Mouse (Mus musculus): ENCODE results near the gene Oxnad1.
A peak's percentile ranks its signal among the peaks of the same experiment; 100 is the strongest.
"Not testable (repeated sequence)": the region's sequence is repeated elsewhere in the genome, so short reads cannot be mapped to it uniquely, and the experiment has no call there.

The Oxnad1 gene

DNA sequence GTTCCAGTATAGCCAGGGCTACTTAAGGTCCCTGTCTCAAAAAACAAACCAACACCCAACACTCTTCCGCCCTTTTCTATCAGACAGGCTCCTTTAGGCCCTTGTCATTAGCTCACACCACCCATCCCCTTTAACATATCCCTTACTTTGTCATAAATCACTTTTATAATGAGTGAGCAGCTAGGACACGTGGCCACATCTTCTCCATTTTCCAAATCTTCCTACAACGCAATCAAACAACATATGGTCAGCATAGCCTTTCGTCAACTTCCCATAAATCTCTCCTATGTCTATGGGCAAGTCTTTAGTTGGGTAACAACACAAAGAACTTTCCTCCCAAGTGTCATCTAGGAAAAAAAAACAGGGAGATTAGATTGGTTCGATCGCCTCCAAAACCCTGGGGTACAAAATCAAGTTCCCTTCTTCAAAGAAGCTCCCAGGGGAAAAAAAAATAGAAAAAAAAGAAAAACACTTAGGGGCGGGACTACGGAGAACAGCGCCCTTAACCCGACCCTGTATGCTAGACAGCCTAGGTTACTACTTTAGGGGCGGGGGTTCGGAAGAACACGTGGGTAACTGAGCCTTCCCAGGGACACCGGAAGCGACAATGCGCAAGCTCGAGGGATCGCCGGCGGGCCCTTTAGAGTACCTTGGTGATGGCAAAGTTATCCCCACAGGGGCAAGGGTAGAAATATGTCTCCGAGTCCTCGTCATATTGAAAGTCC is at the start of gene Oxnad1:
Oxnad1 (plus strand) TSS at position 614 of the 725 bp plus-strand sequence.
- peak; percentile 84 for DNase-seq (ENCODE audit: low read depth)

DNA sequence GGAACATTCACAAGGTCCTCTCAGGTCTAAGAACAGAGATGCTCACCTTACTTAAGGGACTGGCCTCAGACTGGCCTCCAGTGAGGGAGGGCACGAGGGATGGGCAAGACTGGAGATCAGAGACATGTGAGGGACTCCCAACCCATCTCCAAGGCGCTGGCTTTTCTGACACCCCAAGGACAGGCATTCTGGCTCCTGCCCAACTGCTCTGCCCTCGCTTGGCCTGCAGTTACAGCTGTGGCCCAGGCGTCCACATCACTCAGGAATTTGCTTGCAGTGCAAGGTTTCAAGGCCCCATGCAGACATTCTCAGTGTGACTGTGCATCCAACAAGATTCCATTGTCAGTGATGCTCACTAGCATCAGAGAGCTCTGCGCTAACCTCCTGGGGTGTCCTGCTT is 48.7 kb upstream of the Oxnad1 start:
- no peak for DNase-seq (ENCODE audit: low read depth)

DNA sequence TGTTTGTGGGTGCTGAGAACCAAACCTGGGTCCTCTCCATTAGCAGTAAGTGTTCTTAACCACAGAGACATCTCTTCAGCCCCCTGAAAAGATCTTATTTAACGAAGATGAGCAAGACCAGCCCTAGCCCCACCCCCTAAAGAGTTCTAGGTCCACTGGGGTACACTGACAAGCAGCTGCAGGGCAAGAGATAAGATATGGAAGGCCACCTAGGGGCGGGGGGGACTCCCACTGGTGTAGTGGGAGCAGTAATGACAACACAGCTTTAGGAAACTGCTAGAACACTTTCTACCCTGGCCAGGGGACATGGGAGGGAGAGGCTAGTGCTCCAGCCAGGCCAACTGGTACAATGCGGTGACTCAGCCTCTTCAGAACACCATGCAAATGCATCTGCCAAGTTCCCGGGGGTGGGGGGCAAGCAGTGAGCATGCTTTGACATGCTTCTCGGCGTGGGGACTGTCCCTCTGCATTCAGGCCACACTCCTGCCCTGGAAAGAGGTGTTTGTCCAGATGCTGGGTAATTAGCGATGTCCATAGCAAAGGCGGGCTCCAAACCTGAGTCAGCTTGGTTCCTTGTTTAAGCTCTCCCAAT is 47.4 kb upstream of the Oxnad1 start:
- DNase-seq (ENCODE audit: low read depth): peak; percentile 17

DNA sequence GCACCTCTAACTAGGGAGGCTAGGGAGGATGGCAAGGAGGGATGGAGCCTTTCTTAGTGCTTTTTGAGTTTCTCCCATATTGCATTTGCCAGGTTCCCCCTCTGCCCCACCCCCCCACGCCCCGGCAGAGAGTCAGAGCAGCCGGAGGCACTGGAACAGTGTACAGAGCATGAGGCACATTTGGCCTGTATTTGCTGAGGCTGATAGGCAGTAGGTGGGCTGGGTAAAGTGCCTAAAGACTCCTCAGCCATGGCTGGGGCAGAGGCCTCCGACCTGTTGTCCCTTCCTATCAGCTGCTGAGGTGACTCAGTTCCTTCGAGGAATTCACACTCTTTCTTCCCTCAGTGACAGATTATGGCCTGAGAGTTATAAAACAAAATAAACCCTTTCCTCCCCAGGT is 43.1 kb upstream of the Oxnad1 start:
- DNase-seq (ENCODE audit: low read depth): no peak

DNA sequence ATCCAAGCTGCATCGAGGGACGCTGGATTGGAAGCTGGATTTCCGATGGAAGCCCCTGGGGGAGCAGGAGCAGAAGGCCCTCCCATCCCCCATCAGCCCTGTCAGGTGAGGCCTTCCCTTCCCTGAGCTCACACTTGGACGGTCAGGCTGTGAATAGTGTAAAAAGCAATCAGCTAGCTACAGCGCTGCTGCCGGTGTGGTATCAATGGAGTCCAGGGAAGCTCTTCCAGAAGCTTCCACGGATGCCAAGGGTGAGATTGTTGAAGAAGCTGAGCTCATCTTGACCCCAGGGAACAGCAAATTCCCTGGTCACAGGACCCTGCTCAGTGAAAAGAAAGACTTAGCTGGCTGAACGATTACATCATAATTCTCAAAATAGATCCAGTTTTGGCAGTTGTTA is 38.8 kb upstream of the Oxnad1 start:
- DNase-seq (ENCODE audit: low read depth): no peak

DNA sequence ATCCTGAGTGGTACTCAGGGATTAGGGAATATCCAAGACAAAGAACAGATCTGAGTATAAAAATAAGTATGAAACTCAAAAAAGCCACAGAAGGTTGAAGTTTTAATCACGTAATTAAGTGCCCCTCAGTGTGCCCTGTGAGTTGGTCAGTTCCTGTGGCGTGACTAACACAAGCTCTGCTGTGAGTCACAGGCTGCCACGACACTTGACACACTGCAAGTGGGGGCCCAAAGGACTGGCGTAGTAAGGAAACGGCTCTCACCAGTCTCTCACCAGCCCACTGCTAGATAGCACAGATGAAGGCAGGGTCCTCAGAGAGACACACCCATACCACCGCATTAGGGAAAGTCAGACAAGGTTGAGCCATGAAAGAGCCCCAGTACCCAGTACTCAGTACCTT is 35.0 kb upstream of the Oxnad1 start:
- no peak for DNase-seq (ENCODE audit: low read depth)

DNA sequence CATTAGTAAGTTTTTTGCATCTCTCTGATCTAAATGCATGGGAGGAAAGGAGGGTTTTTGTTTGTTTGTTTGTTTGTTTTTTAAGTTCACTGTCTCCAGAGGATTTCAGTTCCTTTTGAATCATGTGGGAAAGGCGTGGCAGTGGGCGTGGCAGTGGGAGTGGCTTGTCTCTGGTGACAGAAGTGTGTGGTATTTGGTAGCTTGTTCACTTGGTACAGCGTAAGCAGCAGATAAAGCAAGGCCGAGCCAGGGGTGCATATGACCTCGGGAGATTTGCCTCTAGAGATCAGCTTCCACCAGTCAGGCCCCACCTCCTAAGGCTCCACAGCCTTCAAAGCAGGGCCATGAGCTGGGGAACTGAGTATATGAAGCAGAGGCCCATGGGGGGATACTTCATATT is 31.3 kb upstream of the Oxnad1 start:
- no peak for DNase-seq (ENCODE audit: low read depth)

DNA sequence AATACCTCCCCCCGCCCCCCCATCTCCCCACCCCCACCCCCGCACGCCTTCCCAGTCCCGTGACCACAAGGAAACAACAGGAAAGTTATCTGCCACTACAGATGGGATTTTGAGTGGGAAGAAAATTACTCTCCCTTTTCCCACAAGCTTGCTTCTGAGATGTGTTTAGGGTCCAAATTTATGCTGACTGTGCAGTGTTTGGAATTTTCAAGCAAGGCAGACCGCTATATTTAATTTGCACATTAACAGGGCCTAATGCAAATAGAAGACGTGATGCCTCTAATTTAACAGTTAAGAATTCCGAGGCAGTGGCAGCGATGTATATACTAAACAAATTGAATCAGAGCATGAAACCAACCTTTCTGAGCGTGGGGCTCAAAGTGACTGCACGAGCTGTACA is 30.4 kb upstream of the Oxnad1 start:
- DNase-seq (ENCODE audit: low read depth): no peak

DNA sequence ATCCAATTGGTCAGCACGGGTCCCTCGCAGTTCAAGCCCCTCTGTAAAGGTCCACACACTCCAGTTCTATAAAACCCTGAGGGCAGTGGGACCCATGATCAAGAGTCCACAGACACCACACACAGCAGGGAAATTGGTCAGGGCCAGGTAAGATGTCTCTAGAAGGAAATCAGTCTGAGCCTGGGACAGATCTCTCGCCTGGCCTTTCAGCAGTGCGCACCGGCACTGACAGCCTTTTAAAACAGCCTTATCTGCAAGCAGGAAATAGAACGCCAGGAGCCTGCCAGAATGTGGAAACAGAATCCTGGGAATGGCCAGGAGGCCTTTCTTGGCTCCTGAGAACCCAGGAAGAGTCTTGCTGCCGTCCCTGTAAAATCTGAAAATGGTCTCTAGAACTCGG is 29.4 kb upstream of the Oxnad1 start:
- DNase-seq (ENCODE audit: low read depth): no peak

DNA sequence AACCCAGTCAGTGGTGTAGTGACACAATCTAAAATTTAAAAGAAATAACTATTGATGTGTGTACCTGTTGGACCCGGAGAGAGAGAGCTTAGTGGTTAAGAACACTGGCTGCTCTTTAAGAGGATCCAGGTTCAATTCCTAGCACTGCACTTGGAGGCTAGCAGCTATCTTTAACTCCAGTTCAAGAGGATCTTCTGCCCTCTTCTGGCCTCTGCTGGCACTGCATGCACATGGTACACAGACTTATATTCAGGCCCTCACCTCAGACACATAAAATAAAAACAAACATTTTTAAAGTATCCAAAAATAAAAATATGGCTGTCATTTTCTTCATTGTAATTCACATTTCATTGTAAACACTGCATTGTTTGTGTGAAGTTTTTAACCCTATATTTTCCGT is 28.5 kb upstream of the Oxnad1 start:
- peak; percentile 22 for DNase-seq (ENCODE audit: low read depth)

DNA sequence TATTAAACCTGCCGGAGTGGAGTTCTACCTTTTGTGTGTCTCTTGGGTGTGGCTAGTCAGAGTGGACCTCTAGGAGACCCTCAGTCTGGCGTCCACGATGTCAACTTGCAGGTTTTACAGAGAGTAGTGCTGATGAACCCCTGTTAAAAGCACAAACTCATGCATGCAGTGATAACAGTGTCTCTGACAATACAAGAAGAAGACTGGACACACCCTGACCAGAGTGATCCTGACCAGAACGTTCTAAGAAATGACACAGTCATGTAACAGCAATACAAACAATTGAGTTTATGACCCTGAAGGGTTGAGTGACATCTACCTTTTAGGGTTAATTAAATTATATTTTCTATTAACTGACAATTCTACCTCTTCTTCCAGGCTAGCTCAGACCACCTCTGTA is 27.5 kb upstream of the Oxnad1 start:
- DNase-seq (ENCODE audit: low read depth): no peak

DNA sequence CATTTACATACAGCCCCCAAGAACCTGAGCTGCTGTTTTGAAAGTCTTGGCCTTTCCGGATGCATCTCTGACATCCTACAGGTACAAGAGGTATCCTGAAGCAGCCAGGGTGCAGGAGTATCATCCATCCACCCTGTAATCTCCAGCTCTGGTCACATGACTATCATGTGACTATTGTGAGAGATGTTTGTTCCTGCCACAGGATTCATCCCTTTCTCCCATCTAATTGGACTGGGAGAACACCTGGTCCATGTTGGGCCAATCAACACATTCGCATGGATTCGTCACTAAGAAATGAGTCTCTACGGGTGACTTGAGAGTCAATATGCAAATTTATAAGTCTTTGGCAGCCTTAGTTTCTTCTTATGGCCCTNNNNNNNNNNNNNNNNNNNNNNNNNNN is 23.8 kb upstream of the Oxnad1 start:
- DNase-seq (ENCODE audit: low read depth): no peak

DNA sequence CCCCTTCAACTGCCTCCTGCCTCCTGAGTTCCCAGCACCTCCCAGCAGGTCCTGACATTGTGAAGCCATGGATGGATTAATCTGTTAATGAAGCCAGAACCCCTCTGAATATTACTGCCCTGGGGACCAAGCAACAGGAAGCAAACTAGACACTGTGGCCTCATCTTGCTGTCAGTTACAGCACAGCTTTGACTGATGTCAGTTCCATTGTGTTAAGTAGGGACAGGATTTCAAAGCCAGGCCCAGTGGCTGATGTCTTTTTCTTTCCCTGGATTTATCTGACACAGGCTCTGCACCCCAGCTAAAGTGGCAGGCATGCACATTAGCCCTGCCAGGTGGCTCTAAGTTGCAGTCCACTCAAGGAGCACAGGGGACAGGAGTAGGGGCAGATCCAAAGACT is 12.4 kb upstream of the Oxnad1 start:
- no peak for DNase-seq (ENCODE audit: low read depth)

DNA sequence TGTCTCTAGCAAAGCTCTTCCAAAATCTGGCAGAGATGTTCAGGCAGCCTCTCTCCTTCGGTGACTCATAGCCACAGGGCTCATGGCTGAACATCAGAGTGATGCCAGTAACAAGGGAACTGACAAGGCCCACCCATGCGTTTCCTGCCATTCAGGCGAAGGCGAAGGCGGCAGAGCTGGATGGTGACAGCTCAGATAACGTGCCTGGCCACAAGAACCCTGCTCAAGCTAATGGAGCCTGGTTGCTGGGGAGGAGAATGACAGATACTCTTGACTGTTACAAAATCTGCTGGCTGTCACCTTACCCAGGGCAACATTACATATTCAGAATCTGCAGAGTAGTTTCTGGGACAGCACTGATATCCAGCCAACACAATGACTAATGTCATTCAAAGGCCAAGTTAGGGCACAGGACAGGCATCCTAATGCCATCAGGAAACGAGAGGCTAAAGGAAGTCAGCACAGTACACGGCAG is 11.9 kb upstream of the Oxnad1 start:
- peak; percentile 39 for DNase-seq (ENCODE audit: low read depth)

DNA sequence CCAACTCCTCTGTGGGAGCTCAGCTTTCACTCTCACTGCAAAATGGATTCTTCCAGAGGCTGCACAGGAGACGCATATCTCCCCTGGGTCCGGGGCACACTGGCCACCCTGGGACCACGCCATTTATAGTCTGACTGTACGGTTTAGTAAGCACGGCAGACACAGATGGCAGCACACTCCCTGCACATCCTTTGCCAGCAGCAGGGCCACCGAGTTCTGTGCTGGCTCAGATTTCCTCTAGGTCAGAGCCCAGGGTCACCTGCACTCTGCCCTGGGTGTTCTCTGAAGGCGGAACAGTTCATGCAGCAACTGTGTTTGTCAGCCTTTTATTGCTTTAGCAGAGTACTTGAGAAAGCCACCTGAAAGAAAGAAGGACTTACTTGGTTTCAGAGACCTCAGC is 11.3 kb upstream of the Oxnad1 start:
- DNase-seq (ENCODE audit: low read depth): no peak

DNA sequence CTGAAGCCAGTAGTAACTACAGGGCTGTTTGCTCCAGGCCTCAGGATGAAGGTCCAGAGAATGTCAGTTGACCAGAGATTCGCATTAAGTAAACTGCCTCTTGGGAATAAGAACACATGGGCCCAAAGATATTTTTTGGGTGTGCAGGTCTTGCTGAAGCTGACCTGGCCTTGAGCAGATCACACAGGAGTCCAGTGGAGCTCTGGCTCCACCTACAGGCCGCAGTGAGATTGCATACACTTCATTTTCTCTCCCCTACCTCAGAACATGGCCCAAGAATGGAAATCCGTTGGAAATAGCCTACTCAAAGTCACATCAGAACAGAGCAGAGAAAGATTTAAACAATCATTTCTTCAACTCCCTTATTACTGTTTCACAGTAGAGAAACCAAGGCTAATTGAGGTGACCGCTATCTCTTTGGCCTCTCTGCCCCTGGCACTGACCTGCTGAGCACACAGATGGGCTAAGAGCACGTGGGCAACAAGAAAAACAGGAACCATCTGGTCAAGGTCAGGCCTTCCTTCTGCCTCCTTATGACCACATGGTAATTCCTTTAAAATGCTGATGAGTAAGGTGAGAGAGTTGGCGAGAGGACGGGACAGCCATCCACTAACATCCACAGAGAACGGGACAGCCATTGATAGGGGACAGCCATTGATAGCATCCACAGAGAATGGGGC is 8.1 kb upstream of the Oxnad1 start:
- peak; percentile 74 for DNase-seq (ENCODE audit: low read depth)

DNA sequence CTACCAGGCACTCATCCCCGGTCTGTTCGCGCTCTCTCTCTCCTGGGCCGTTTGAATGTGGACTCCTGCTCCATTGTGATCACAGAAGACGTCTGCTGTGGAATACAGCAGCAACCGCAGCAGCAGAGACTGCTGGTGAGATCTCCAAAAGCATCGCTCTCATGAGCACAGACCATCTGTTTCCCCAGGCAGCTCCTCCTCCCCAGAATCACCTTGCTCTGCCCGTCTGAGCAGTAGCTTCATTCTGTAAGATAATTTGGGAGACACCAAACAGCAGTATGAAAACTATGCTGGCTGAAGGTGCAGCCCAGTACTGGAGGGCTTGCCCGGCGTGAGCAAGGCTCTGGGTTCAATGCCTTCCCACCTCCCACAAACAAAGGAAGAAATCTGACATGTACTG is 4.1 kb upstream of the Oxnad1 start:
- DNase-seq (ENCODE audit: low read depth): no peak

DNA sequence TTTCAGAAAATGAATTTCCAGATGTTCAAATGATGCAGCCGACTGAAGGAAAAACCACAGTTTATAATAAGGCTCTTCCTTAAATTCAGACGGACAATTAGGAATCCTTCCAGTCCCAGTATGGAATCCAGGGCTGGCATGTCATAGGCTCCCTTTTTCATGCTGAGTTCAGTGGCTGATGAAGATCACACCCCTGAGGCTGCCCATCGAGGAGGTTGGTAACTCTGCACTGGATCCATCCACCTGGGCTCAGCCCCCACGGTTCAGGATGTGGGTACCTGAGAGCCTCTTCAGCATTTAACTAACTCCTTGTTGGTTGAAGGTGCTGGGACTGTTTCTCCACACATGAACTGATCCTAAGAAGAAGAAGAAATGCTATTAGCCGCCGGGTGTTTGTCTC is 2.3 kb upstream of the Oxnad1 start:
- no peak for DNase-seq (ENCODE audit: low read depth)

DNA sequence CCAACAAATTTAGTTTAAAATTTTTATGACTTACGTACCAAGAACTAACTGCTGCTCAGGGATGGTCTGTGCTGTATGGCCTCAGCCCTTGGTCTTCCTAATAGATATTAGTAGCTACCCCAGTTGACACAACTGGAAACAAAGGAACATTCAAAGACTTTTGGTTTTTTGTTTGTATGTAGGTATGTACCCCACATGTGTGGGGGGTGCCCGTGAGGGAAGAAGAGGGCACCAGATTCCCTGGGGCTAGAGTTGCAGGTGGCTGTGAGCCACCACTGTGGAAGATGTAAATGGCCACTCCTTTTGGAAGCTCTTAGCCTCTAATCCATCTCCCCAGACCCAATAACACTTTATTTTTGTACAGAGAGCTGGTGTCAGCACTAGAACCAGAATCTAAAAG is 1.7 kb upstream of the Oxnad1 start:
- no peak for DNase-seq (ENCODE audit: low read depth)

DNA sequence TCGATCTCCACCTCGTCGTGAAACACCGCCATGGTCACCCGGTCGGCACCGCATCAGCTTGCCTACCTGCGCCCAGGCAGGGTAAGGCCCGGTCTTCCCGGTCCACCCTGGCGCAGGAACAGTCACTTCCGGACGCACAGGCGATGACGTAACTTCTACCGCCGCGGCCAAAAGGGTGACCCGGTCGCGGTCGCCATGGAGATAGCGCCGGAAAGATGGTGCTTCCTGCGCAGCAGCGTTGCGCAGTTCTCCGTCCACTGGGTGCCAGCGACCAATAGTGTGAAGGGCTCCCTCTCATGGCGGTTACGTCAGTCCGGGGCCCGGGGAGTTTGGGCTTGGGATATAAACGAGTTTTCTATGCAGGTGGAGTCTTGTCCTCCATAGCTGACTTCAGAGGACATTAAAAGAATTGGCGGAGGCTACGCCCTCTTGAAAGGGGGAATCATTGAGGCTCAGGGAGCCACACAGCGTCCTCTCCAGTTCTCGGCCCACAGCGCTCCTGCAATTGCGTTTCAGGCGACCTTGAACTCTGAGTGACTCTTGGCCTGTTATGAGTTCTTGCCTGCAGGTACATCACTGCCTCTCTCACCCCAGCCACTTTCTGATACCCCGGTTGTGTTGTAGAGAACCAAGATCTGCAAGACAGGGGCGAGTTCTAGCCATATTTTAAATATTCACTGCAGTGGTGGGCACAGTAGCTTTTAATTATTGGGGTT is 470 bp downstream of the Oxnad1 start, which contains the start of gene Dph3:
Dph3 (minus strand) TSS at position 244 of the 716 bp plus-strand sequence.
- DNase-seq (ENCODE audit: low read depth): peak; percentile 98

DNA sequence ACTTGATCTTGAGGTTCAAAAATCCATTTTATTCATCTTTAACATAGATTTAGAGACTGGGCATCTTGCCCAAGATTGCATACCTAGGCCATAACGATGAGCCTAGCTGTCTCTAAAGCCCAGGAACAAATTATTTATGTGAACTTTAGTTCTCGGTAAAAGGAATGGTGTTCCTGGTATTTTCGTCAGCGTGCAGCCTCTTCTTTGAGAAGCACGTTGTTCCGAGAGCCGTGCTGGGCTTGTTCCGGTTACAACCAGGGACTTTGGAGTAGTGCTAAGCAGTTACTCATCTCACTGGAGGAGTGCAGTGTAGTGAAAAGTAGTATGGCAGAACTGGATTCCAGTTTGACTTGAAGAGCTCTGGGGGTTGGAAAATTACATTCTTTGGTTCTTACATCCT is 1.1 kb downstream of the Oxnad1 start:
- no peak for DNase-seq (ENCODE audit: low read depth)

DNA sequence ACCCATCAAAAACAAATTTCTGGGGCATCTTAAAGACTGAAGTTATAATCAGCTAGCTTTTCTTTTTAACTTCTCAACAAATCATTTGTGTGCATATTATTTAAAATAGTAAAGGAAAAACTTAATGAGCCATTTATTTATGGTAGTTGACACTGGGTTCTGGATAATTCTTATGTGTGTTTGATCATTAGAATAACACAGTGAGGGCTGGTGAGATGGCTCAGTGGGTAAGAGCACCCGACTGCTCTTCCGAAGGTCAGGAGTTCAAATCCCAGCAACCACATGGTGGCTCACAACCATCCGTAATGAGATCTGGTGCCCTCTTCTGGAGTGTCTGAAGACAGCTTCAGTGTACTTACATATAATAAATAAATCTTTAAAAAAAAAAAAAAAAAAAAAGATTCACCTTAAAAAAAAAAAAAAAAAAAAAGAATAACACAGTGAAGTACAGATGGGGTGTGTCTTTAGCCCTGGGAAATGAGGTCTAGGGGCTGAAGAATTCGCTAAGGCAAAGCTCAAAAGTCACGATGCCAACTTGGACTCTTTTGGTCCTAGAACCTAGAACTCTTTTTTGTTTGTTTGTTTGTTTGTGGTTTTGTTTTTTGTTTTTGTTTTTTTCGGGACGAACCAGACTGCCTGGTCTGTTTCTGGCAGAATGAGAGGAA is 2.5 kb downstream of the Oxnad1 start:
- not testable (repeated sequence) for DNase-seq (ENCODE audit: low read depth)

Measured in c-Kit-positive CD71-negative TER-119-negative erythroid progenitor cells, embryonic 14.5 days (primary cell).